Mouse (Mus musculus): ENCODE data around the gene Dynlt3.
"Not testable (repeated sequence)": the region's sequence is repeated elsewhere in the genome, so short reads cannot be mapped to it uniquely, and the experiment has no call there.

Gene Dynlt3

DNA sequence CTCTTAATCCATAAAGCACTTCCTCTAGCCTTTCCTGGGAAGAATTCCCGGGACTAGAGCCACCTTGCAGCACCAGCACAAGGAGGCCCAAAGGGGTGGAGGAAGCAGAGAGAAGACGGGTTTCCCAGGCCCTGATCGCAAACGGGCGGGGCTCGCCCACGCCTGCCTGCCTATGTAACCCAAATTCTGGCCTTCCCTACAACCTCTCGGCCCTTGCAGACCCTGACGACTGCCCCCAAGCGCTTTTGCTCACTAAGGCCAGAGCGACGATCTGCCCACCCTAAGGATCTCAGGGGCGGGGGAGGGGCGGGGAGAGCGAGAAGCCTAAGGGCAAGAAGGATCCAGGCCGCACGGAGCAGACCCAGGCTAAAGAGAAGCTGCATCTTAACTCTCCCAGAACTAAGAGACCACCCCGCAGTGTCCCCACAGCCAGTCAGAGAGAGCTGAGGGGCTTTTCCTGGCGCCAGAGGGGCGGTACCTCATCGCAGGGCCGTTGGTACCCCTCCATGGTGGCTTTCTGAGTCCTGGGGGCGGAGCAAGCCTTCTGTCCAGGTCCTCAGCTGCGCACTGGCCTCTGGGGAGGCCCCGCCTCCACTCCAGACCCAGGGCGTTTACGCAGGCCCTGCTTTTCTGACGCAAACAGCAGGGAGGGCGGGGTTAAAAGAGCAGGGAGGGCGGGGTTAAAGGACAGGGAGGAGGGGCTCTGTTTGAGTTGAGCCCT lies at the start of gene Dynlt3:
Gene Dynlt3, minus strand, starts transcription at position 613 of the 721 bp plus-strand sequence.
- peak; percentile 90 for DNase-seq

GRCm38 (mm10) chrX:9699815-9700214 lies 37.0 kb upstream of the Dynlt3 start:
- no peak for DNase-seq

- no peak for DNase-seq
These were observed 33.2 kb upstream of the Dynlt3 start for GRCm38 (mm10) chrX:9695997-9696396.

DNA sequence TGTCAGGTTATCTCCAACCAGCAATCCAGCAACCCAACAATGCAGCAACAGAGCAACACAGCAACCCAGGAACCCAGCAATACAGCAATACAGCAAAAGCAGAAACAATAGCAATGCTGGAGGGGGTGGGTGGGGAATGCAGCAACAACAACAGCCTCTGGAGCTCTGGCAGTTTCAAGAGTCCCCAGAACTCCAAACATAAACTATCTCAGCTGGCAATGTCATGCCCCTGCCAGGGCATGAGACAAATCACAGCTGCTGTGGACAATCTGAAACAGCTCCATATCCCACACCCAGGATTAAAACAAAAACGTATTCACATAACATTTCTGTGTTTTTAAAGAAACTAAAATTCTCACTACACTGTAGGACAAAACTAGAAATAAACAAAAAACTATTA lies 9.2 kb upstream of the Dynlt3 start:
- peak; percentile 2 for DNase-seq

DNA sequence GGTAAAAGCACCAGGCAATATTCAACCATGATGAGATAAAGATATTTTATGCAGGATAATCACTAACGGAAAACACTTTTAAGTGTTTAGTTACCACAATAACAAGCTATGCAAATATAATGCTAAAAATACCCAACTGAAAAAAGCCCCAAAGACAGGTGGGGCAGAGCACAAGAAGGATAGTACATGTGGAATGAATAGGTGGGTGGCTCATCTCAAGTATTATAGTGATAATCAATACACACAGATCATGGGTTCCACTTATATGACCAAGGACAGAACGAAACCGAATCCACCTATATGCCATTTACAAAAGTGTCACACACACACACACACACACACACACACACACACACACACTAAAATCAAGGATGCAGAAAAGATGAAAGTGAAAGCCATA lies 8.6 kb upstream of the Dynlt3 start:
- no peak for DNase-seq

DNA sequence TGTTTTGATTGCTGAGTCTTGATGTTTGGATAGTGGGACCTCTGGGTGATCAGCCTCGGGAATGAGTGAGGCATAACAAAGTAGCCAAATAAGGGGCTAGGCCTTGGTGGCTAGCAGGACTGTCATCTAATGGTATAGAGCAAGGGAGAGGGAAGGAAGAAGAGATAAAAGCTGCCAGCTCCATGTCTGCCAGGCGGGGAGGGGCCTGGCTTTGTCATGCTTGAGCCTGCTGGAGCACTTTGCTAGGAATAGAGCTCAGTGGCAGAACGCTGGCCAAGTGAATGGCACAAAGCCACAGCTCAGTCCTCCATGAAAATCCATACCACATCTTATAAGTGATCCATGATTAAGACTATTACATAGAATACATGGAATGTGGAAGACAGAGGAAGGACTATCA lies 10.0 kb downstream of the Dynlt3 start:
- no peak for DNase-seq

GRCm38 (mm10) chrX:9640594-9640993 lies 22.2 kb downstream of the Dynlt3 start:
- DNase-seq: not testable (repeated sequence)

DNA sequence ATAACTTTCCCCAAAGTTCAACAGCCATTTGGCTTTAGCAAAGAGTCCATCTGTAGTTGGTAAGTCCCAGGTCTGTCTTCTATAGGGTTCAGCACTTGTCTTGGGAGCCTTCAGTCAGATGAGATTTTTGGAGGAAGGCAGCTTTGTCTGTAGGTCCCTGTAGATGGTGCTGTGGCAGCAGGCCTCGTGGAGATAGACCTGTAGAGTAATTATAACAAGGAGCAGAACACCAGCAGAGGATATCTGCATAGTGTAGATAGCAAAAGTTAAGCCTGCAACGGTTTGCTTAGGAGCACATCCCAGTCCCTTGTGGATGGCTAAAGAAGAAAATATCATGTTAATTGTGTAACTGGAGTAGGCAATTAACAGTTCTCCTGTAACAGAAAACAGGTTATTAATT lies 22.7 kb downstream of the Dynlt3 start:
- DNase-seq: not testable (repeated sequence)
